Mouse (Mus musculus) ovary, postnatal 10 days (tissue): ENCODE measurements around the gene Wwc2.

Experiments used
- DNase-seq: peaks from one replicate; pipeline ENCODE4 v3.0.0; 2022; ENCODE audit warnings: low spot score

Wwc2 gene

DNA sequence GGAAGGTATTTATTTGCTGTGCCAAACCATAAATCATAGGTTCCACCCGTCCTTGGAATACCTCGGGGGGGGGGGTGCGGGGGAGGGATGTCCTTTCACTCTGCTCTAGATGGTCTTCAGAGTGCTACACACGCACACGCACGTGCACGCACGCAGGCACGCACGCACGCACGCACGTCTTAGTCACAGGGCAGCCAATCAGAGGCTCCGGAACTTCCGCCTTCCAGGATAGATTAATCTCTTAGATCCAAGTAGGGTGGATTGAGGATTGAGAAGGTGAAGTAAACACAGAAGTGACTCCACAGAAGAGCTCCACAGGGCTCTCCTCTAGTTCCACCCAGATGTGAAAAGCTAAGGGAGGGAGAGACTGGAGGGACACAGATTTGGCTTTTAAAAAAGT lies 204.4 kb downstream of the Wwc2 start:
- no peak for DNase-seq

DNA sequence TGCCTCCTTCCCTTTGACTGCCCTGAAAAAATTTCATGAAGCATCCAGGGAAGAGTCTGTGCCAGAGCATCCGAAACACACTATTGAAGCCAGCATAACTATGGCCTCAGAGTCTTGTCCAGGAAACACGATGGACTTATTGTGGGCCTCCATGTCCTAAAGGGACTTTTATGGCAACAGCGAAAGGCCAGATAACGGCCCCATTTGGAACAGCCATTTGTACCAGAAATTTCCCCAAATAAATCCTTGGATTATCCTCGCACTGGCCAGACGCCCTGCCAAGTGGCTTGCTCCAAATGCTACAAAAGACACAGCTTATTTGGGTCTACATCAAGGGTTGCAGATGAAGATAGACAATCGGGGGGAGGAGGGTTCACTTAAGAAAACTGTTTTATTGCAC lies 206.3 kb downstream of the Wwc2 start:
- no peak for DNase-seq

DNA sequence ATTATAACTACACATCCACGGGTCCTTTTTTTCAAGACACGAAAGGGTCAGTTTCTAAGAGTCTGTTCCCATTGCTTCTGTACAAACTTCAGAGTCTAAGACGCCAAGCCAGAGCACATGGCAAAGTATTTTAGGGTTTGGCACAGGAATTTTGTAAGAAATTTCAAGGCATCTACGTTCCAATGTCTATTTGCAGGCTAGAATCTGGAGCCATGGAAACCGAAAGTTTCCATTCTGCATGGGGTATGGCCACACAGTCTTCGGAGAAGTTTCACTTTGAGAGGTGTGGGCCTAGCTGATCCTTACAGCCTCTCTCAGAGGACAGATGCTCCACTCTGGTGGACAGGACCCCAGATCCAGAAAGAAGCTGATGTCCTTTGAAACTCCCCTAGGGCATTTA lies 206.8 kb downstream of the Wwc2 start:
- no peak for DNase-seq

DNA sequence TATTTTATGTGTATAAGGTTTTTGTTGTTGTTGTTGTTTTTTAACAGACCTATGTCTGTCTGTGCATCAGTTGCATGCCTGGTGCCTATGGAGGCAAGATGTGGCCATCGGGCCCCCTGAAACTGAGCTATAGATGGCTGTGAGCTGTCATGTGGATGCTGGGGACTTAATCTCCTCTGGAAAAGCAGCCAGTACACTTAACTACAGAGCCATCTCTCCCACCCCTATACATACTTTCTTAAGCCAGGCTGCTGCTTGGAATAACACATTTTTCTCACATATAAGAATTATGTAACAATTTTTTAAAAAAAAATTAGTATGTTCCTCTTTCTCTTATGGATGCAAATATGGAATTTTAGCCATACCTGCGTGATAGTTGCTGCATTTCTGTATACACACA lies 207.2 kb downstream of the Wwc2 start:
- no peak for DNase-seq

DNA sequence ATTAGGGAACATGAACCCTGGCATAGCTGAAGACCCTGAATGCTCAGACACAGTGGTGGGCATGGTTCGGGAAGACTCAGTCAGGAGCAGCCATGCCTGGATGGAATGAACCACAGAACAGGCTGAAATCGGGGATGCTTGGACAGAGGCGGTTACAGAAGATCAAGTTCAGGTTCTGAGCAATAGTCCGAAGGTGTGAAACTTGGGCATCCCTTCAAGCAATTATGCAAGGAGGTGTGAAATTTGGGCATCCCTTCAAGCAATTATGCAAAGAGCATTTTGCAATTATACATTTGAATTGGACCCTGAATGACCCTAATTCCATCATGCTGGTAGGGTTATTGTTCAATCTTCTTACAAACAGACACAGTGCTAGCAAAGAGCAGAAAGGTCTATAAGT lies 208.8 kb downstream of the Wwc2 start:
- DNase-seq = no peak

DNA sequence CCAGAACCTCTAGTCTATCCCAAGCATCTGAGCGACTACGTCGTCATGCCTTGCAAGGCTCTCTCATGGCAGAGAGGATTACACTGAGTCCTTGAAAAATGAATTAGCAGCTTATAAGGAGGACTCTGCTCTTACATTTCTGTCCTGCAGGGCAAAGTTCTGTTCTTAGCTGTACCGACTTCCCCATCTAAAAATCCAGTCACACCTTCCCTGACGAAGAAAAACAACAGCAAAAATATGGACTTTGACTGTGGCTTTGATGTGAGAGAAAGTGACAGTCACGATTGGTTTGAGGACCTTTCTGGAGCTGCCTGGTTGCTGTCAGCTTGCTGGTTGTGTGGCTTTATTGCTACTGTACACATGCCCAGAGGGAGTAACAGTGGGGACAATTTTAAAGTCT lies 211.1 kb downstream of the Wwc2 start:
- DNase-seq = no peak

DNA sequence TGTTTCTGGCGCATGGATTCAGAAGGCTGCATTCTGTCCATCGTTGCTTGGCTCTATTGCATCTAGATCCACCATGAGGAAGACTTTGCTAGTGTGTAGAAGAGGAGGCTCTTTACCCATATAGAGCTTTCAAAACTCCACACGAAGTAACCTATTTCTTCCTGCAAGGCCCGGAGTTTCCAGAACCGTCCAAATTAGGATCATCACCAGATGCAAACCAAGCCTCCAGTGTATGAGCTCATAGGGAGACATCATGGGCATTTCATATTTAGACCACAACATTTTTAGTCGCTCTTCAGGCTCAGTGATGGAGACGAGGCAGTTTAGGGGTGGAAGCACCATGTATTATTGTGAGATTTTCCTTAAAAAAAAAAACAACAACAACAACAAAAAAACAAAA lies 213.3 kb downstream of the Wwc2 start:
- DNase-seq = no peak
